Mouse (Mus musculus): Measurements from ENCODE around the gene Pkn1.
A peak's percentile ranks its signal among the peaks of the same experiment; 100 is the strongest.

Pkn1 gene

DNA sequence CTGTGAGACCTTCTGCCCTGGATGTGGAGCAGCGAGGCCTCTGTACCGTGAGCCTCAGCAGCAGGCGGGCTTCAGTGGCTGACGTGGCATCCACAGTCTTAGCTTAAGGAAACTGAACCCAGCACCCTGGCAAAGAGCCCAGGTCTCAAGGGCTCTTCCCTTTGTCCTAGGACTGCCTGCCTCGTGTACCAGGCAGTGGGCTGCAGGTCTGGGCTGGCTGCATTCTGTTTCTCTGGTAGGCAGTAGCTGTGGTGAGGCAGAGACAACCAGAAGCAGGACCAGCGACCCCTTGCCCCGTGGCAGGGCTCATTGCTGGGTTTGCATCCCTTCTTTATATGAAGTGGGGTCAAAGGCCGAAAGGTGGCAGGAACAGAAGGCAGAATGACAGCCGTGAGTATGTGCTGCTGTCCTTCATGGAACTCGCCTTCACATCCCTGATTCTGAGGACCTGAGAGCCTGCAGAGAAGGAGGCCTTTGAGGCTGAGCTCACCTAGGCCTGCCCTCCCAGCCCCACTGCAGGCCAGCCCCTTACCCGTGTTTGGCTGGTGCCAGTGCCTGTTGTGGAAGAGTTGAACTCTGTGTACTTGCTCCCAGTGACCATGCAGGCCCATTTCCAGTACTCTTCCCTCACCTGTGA lies 24.6 kb upstream of the Pkn1 start:
- DNase-seq (ENCODE audit: low spot score): no peak

DNA sequence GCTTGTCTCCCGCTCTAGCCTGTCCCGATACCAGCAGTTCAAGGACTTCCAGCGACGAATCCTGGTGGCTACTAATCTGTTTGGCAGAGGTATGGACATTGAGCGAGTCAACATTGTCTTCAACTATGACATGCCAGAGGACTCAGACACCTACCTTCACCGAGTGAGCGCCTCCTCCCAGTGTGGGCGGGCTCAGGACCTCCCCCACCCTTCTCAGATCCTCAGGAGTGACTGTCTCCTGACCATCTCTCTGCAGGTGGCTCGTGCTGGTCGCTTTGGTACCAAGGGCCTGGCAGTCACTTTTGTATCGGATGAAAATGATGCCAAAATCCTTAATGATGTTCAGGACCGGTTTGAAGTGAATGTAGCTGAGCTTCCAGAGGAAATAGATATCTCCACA lies 23.7 kb upstream of the Pkn1 start:
- no peak for DNase-seq (ENCODE audit: low spot score)

DNA sequence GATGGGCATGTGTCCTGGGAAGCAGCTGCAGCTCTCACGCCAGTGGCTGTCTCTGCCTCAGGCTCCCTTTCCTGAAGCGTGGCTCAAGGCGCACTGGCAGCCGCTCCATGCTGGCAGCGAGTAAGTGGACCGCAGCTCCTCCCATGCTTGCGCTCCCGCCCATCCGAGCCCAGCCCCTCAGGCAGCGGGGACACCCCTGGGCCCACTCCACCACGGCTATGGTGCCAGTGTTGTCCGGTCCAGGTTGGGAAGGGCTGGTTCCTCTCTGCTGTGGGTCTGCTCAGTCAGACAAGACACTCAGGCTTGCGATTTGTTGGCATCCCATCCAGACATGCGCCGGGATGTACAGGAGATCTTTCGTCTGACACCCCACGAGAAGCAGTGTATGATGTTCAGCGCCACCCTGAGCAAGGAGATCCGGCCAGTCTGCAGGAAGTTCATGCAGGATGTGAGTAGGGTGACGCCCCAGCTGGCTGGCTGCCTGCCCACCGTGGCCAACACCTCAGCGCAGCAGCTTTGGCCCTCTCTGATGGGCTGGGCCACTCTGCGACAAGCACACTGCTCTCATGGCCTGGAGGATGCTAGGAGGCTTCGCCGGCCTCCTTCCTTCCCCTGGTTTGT lies 22.5 kb upstream of the Pkn1 start:
- no peak for DNase-seq (ENCODE audit: low spot score)

DNA sequence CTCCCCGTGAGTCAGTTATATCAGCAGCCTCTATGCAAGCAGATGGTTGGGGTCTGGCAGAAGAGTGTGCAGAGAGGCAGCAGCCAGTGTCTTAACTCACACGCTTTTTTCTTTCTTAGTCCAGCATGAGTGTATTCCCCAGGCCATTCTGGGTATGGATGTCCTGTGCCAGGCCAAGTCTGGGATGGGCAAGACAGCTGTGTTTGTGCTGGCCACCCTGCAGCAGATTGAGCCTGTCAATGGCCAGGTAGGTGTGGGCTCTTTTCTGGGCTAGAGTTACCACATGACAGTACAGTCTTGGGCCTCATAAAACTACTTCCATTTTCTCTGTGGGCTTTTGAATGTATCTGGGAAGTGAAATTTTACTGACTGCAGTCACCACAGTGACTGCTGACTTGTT lies 20.7 kb upstream of the Pkn1 start:
- DNase-seq (ENCODE audit: low spot score): no peak

DNA sequence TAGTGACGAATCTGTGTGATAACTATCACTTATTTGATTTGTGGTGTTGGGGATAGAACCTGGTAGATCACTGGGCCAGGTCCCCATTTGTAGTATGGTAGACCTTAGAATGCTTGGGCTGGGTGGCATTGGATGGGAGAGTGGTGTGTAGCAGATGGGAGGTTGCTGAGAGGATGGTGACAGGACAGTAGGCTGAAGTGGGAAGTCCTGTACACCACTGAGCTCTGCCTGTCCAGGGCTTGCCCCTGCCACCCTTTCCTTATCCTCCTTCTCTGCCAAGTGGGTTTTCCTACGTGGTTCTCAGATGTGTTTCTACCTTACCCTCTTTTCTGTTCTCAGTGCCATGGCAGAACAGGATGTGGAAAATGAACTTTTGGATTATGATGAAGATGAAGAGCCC lies 20.1 kb upstream of the Pkn1 start:
- DNase-seq (ENCODE audit: low spot score): no peak

DNA sequence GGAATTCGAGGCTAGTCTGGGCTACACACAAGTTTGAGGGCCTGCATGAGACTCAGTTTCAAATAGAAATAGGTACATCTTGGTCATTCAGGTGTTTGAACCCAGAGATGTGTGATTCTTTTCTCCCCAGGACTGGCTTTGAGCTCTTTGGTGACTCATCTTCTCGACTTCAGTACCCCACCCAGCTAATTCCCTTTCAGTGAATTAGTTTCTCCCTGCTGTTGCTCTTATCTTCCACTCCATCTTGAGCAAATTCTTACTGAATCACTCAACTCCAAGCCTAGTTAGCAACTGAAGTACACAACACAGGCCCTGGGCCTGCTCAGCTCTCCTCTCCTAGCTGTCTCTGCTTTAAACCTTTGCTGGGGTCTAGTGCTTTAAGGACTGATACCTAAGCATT lies 17.6 kb upstream of the Pkn1 start:
- DNase-seq (ENCODE audit: low spot score): no peak

DNA sequence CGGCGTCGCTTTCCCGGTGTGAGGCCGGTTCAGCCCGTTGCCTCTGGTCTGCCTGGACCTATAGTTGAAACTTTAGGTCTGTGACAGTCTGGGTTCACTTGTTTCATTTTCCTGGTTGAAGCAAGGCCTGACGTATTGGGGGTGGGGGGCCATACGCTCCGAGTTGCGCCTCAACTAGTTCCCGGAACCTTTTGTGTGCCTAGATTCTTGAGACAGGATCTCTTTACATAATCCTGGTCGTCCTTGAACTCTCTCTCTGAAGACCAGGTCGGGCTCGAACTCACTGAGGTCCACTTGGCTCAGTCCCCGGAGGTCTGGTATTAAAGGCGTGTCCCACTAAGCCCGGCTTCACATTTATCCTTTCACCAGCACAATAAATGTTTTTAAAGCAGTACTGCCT lies 16.8 kb upstream of the Pkn1 start:
- DNase-seq (ENCODE audit: low spot score): no peak

DNA sequence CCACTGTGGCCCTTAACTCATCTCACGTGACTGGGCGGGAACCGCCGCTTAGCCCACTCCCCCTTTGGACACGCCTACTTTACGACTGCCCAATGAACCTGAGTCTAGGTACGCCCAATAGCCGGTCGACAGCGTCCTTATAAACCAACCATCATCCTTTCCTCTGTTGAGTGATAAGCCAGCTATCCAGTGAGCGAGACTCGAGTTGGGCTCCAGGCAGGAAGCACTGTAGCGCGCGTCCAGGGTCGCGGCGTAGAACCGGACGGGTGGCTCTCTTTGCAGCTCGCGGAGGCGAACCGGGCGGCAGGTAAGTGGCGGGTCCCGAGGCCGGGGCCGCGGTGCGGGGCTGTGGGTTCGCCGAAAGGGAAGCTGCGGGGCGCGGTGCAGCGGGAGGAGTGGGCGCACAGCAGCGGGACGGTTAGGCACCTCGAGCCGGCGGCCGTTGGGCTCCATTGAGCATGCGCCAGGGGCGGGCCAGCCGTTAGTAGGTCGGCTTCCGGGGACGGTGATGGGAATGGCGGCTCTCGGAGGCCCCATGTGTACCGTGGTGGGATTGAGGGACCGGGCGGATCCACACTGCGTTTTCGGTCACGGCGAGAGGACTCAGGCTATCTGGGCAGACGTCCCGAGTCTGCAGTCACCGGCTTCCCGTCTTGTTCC lies 16.2 kb upstream of the Pkn1 start, which contains the start of gene Ddx39:
TSS of gene Ddx39 (plus strand) at position 147 of the 660 bp plus-strand sequence.
- DNase-seq (ENCODE audit: low spot score): peak; percentile 98

DNA sequence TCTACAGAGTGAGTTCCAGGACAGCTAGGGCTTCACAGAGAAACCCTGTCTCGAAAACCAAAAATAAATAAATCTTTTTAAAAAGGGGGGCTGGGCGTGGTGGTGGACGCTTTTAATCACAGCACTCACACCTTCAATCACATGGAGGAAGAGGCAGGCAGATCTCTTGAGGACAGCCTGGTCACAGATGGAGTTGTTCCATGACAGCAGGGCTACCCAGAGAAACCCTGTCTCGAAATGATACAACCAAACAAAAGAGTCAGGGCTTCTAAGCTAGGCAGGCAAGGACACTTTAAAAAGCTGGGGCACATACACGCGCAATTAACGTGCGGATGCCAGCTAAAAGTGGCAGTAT lies 15.7 kb upstream of the Pkn1 start:
- no peak for DNase-seq (ENCODE audit: low spot score)

DNA sequence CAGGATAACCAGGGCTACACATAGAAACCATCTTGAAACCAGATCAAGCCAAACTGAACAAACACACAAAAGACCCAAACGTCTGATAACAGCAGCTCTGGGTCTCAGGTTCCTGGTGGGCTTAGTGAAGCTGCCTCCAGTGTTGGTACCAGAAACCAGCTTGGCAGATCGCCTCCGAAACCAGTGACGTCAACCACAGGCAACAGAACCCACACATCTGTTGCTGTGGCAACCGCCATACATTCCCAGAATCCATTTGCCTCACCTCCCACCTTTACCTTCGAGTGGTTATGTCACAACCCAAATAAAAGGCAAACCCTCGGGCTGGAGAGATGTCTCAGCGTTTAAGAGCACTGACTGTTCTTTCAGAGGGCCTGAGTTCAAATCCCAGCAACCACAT lies 8.6 kb upstream of the Pkn1 start:
- DNase-seq (ENCODE audit: low spot score): no peak

DNA sequence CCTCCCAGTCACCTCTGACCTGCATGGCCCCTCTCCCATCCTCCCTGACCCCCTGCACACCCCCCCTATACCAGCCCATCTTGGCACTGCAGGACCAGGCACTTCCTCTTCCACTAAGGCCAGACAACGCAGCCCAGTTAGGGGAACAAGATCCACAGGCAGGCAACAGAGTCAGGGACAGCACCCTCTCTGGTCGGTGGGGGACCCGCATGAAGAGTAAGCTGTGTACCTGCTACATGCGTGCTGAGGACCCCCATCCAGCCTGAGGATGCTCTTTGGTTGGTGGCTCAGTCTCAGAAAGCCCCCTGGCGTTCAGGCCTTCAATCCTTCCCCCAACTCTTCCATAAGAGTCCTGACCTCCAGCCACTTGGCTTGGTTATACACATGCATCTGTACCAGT lies 7.4 kb upstream of the Pkn1 start:
- peak; percentile 35 for DNase-seq (ENCODE audit: low spot score)

DNA sequence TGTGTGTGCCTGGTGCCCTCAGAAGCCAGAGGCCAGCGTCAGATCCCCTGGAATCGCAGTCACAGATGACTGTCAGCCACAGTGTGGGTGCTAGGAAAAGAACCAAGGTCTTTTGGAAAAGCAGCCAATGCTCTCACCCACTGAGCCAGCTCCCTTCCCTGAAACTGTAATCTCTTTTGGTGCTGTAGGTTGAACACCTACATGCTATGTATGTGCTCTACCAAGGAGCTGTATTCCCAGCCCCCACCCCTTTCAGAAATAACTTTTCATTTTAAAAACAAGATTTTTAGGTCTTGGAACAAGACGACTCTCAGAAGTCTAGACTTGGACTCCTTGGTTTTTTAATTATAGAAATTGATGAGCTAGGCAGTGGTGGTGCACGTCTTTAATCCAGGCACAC lies 4.4 kb upstream of the Pkn1 start:
- no peak for DNase-seq (ENCODE audit: low spot score)

DNA sequence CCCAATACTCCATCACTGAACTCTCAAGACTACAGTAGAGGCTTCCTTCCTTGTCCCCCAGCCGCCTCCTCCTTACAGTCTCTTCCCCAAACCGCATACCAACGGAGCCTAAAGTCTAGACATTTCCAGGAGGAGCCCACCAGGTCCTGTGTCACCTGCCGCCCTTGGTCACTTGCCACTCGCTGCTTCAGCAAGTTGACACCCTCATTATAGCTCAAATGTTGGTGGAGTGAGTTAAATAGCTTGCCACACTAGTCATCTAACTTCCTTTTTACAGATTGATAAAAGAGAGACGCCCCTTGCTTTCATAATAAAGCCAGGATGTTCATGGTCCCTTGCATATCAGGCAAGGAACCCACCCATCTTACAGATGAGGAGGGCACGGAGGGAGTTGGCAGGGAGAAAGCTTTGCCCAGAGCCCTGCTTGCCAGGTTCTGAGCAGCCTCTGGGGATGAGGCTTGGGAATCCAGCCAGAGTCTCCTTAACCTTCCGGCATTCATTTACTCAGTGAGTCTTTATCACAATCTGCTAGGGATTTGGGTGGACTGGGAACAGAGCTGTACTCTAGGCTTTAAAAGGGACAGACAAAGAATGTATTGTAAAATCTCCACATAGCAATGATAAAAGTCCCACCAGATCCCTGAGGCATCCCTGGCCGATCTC lies 1.6 kb upstream of the Pkn1 start:
- no peak for DNase-seq (ENCODE audit: low spot score)

DNA sequence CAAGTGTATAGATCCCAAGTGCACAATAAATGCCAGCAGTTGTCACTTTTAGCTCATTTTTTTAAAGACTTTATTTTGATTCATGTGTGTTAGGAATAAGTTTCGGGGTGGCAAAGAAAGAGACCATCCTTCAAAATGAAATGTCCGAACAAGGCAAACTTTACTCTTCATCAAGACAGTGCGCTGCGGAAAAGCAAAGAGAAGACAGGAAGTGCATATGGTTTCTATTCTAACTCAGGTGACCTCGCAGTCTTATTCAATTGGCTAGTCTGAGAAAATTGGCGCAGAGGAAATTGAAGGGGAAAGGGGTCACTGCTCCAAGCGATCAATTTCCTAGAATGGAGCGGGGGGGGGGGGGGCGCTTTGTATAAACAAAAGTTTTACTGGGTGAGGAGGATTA lies 587 bp upstream of the Pkn1 start:
- no peak for DNase-seq (ENCODE audit: low spot score)

DNA sequence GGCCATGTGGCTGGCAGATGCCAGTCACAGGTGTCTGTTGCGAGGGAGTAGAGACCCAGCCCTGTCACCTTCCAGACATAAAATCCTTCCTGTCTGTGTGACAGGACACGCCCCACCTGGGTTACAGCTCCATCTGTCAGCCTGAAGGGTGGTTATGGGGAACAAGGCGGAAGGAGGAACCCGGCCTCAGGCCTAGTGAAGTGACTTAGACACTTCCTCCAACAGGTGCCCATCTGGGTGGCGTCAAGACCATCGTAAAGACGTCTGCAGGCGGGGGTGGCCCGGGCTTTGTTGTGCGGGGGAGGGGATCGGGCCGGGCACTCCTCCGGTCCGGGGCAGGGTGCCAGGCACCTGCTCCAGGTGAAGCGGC lies 703 bp downstream of the Pkn1 start:
- peak; percentile 34 for DNase-seq (ENCODE audit: low spot score)

DNA sequence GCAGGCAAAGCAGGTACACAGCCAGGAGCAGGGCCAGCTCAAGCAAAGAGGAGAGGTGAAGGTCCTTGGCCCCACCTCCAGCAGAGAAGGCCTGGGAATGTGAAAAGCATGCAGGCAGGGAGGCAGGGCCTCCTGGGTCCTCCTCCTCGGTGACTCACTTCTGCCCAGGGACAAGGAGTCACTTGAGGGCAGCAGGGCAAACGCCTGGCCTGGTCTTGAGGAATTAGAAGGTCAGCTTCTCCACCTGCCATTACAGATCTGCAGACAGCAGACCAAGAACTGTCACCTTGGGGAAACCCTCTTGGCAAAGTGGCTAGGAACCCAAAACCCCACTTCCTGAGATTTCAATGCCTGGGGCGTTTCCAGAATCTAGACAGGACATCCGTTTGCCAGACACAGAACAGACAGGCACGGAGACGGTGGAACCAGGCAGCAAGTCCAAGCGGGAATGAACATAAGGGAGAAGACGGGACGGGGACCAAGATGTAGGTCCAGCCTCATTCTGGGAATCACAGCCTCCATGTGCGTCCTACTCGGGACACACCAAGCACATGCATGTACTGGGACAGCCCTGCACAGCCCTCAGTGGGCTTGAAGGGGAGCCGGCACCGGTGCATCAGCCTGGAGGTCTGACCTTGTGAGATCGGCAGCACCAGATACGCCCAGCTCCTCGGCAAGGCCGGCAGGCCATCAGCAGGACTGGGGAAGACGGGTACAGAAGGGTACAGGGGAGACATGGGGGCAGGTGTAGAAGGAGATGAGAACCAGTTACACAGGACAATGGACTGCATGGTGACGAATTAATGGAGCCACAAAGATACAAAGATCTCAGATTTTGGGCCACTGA lies 1.4 kb downstream of the Pkn1 start:
- DNase-seq (ENCODE audit: low spot score): no peak

DNA sequence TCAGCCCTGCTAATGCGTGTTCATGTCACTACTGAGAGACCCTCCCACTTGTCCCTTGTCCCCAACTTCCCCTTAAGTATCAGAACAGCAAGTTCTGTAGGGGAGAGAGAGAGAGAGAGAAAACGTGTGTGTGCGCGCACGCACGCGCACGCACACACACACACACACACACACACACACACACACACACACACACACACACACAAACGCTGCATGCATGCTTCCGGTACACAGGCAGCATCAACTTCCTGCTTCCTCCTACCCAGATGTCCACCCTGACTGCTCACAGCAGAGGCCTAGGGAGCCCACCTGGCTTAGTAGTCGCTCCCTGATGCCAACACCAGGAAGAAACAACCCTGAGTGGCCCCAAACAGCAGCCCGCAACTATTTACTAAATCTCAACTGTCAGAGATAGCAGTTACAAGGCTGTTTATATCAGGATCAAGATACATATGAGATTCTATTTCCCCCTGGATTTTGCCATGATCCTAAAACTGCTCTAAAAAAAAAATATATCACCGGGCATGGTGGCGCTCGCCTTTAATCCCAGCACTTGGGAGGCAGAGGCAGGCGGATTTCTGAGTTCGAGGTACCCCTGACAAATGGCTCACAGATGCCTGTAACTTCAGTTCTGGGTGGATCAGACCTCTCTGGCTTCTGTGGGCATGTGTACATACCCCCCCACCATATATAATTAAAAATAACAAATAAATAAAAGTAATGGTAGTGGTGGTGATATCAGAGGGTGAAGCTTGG lies 3.5 kb downstream of the Pkn1 start:
- DNase-seq (ENCODE audit: low spot score): no peak

DNA sequence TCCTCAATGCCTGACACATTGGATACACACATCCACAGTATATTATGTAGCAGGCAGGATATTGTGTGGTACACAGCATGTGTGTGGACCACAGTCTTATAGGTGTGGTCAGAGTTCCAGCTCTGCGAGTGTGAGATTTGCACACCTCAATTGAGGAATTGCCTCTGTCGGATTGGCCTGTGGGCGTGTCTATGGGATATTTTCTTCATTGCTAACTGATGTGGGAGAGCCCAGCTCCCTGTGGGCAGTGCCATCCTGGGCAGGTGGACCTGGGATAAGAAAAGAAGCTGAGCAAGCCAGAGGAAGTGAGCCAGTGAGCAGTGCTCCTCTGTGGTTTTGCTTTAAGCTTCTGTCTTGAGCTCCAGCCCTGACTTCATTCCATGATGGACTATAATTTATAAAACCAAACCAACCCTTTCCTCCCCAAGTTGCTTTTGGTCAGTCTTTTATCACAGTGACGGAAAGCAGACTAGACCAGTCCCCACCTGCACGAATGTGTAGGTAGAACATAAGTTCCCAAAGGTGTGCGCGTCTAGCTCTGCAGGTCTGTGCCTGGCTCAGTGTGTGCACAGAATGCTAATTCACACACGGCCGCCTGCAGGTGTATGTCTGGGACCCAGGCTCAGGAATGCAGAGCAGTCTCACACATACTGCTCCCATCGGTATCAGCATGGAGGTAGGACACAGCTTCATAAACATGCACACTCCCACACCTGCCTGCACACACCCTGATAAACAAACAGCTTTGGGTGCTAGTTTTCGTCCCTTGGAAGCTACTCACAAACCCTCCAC lies 4.4 kb downstream of the Pkn1 start:
- no peak for DNase-seq (ENCODE audit: low spot score)

DNA sequence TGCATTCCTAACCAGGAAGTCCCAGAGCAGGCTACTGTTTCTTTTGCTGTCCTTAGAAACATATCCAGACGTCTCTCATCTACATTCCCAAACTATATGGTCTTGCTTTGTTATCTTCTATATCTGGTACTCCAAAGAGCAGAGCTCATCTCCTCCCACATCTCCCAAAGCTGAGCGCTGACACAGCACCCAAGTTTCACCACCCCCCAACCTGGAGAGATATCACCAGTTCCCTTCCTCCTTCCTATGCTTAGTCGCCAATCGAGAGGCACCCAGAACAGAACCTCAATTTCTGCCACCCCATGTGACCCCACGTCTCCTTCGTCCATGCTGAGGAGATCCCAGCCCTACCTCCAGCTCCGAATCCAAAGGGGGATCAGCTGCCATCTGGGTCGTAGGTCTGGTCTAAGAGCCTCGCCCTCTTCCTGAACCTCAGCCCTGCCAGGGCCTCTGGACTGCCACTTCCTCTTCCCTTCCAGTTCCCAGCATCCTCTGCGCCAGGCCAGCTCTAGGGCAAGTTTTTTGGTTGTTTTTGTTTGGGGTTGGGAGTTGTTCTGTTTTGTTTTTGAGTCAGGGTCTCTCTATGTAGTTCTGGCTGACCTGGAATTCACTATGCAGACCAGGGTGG lies 5.3 kb downstream of the Pkn1 start:
- no peak for DNase-seq (ENCODE audit: low spot score)

DNA sequence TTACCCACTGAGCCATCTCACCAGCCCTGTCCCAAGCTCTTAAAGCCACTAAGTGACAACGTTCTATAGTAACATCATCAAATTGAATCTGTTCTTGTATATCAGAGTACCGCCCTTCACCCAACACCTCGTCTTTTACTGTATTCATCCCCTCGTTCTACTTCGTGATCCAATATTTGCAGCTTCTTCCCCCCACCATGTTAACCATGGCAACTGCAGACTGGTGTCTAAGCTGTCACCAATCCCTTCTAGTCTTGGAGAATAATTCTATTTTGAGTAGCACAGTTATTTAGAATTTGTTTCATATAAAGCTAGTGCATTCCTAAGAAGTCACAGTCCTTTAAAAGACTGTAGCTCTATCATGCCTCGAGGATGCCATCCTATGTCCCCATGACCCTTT lies 9.7 kb downstream of the Pkn1 start:
- no peak for DNase-seq (ENCODE audit: low spot score)

Measured in retina, embryonic 14.5 days (tissue).